In the genomic region with DNA sequence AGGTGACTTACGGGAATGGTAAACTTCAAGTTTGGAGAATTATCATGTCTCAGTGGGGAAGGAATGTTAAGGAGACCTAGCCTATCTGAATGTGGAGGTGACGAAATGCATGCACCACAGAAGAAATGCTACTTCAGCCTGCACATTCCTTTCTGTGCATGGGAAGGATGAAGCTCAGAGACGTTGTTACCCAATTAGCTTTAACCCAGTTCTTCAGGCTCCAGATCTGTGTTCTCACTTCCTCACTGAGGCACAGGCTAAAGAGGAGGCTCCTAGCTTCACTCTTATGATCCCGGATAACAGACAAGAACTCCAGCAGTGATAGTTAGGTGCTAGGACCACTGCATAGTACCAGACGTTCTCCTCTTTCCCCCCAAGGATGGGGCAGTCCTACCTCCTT, we compare ENCODE assay signal across 24 mouse cellular contexts. TPM values are rescaled to one million over a fixed set of nuclear protein-coding genes. Genes with fewer than 3 reads are reported as not detected.
"Had no signal": no experiment of that assay in that cellular context is flagged by ENCODE, and none has a peak within 500 bp of the region (broad histone marks: within the 10 kb centered on the region; RNA-seq: fewer than 3 reads in every experiment).

No protein-coding gene starts in this region.

- H3K9me3 ChIP-seq: heart, embryonic 15.5 days; hindbrain, embryonic 13.5 days; hindbrain, embryonic 15.5 days; limb, embryonic 12.5 days; liver, embryonic 13.5 days; liver, embryonic 15.5 days had no signal

- H3K4me3 ChIP-seq: gastrocnemius, adult 2 months; heart, adult 2 months; heart, embryonic 15.5 days; hindbrain, embryonic 13.5 days; hindbrain, embryonic 15.5 days; layer of hippocampus, adult 2 months; limb, embryonic 12.5 days; liver, embryonic 13.5 days; liver, embryonic 15.5 days had no signal

- H3K4me1 ChIP-seq: hindbrain, embryonic 13.5 days; hindbrain, embryonic 15.5 days; liver, embryonic 13.5 days; liver, embryonic 15.5 days had no signal

- H3K27ac ChIP-seq: gastrocnemius, adult 2 months; heart, adult 2 months; hindbrain, embryonic 13.5 days; hindbrain, embryonic 15.5 days; hindbrain, postnatal 0 days; layer of hippocampus, adult 2 months; limb, embryonic 12.5 days; liver, embryonic 13.5 days; liver, embryonic 15.5 days had no signal

- H3K4me2 ChIP-seq: heart, embryonic 11.5 days; heart, embryonic 15.5 days; hindbrain, embryonic 13.5 days; hindbrain, embryonic 15.5 days; limb, embryonic 12.5 days; liver, embryonic 11.5 days; liver, embryonic 13.5 days; liver, embryonic 15.5 days had no signal

- ATAC-seq: hindbrain, postnatal 0 days; intestine, embryonic 16.5 days had no signal

- DNase-seq: gastrocnemius, adult 2 months; gastrocnemius, postnatal 10 days; gastrocnemius, postnatal 25 days; heart, adult 11 months; heart, adult 2 months; kidney, adult 11 months; kidney, adult 8-10 months; kidney, postnatal 10 days; kidney, postnatal 25 days; kidney, postnatal 4 days; left cerebral cortex, postnatal 4 days; liver; liver, embryonic 13.5 days had no signal

- H3K9ac ChIP-seq: heart, embryonic 15.5 days; hindbrain, embryonic 13.5 days; hindbrain, embryonic 15.5 days; limb, embryonic 12.5 days; liver, embryonic 13.5 days; liver, embryonic 15.5 days had no signal

- H3K27me3 ChIP-seq: heart, embryonic 15.5 days; hindbrain, embryonic 13.5 days; hindbrain, embryonic 15.5 days; limb, embryonic 12.5 days; liver, embryonic 13.5 days; liver, embryonic 15.5 days had no signal

- H3K36me3 ChIP-seq: heart, embryonic 15.5 days; hindbrain, embryonic 13.5 days; hindbrain, embryonic 15.5 days; limb, embryonic 12.5 days; liver, embryonic 13.5 days; liver, embryonic 15.5 days had no signal

RNA-seq across cellular contexts. Expression of a gene that starts 21.7 kb away (rescaled TPM):
- total RNA-seq: hematopoietic stem cell, adult 5-6 weeks had no signal
